Mouse (Mus musculus) midbrain, embryonic 15.5 days (tissue): ENCODE results near the gene Hoxa3. TPM values are rescaled to one million over a fixed set of nuclear protein-coding genes. Genes with fewer than 3 reads are reported as not detected.

Source experiments
- ATAC-seq: fragments of 200-750 bp; cut with Nextera tagmentation; replicated peaks from 2 replicates; pipeline ENCODE4 v1.8.0; 2017; ENCODE audit warnings: moderate TSS enrichment
- H3K27ac ChIP-seq: fragments of 300-500 bp; sonication (generic); 2 replicates; pipeline ENCODE4 v1.5.1; 2015; ENCODE audit warnings: mild to moderate bottlenecking, inconsistent platforms
- H3K27me3 ChIP-seq: fragments of 300-500 bp; sonication (generic); replicated peaks from 2 replicates; pipeline ENCODE4 v1.6.1; 2015; ENCODE audit warnings: inconsistent platforms
- H3K36me3 ChIP-seq: fragments of 300-500 bp; sonication (generic); replicated peaks from 2 replicates; pipeline ENCODE4 v1.6.1; 2015; ENCODE audit warnings: inconsistent platforms
- H3K4me1 ChIP-seq: fragments of 300-500 bp; sonication (generic); 2 replicates; pipeline ENCODE4 v1.6.1; 2015; ENCODE audit warnings: inconsistent platforms
- H3K4me2 ChIP-seq: fragments of 300-500 bp; sonication (generic); 2 replicates; pipeline ENCODE4 v1.6.1; 2015; ENCODE audit warnings: inconsistent platforms, mild to moderate bottlenecking, moderate library complexity
- H3K4me3 ChIP-seq: fragments of 300-500 bp; sonication (generic); 2 replicates; pipeline ENCODE4 v1.5.1; 2015; ENCODE audit warnings: mild to moderate bottlenecking, inconsistent platforms
- H3K9ac ChIP-seq: fragments of 300-500 bp; sonication (generic); 2 replicates; pipeline ENCODE4 v1.6.1; 2015; ENCODE audit warnings: mild to moderate bottlenecking, inconsistent platforms
- H3K9me3 ChIP-seq: fragments of 300-500 bp; sonication (generic); 2 replicates; pipeline ENCODE4 v1.6.1; 2016; ENCODE audit warnings: inconsistent platforms
- WGBS: fragments of 180-500 bp; shearing (Covaris S2); methylation state at CpG from one replicate; pipeline ENCODE4 v1.1.7; 2015; ENCODE audit warnings: mixed read lengths; 5-methylcytosine and 5-hydroxymethylcytosine counted together
- polyA plus RNA-seq: library from polyadenylated mRNA; unstranded; fragments of >200 nt; fragmentation: Nextera tagmentation; extraction: Ambion mirVana; gene quantifications from 2 replicates; pipeline ENCODE4 v1.2.1, GENCODE M21; 2015

Gene Hoxa3
- polyA plus RNA-seq, 1 experiment from 2014 or later: not detected

- no peak overlapping the region for H3K4me2 ChIP-seq
- H3K27ac ChIP-seq: no peak overlapping the region
- 2% methylated on average over 62 of the region's 68 CpGs for WGBS
- H3K4me3 ChIP-seq: no peak overlapping the region
- H3K27me3 ChIP-seq: peaks cover 94% of the 10 kb centered on the region
- no peak for ATAC-seq
- no peaks in the 10 kb centered on the region for H3K36me3 ChIP-seq
- H3K4me1 ChIP-seq: no peaks in the 10 kb centered on the region
- no peak overlapping the region for H3K9ac ChIP-seq
- no peaks in the 10 kb centered on the region for H3K9me3 ChIP-seq
Measured at GRCm38 (mm10) chr6:52234428-52235140, 21.4 kb upstream of the Hoxa3 start.

- Histone ChIP-seq H3K27ac (no peak overlapping the region), H3K4me1 (no peaks in the 10 kb centered on the region), H3K9ac (no peak overlapping the region), H3K27me3 (peaks cover 96% of the 10 kb centered on the region), H3K4me3 (no peak overlapping the region), H3K36me3 (no peaks in the 10 kb centered on the region), H3K9me3 (no peaks in the 10 kb centered on the region), H3K4me2 (no peak overlapping the region)
- WGBS: under 1% methylated on average over 70 of the region's 70 CpGs
- no peak for ATAC-seq
Measured at GRCm38 (mm10) chr6:52233546-52234427, 20.7 kb upstream of the Hoxa3 start.

- H3K27me3 ChIP-seq: peaks cover 94% of the 10 kb centered on the region
- no peaks in the 10 kb centered on the region for H3K4me1 ChIP-seq
- ATAC-seq: no peak
- H3K4me3 ChIP-seq: no peak overlapping the region
- WGBS: 2% methylated on average over 23 of the region's 23 CpGs
- no peak overlapping the region for H3K9ac ChIP-seq
- H3K36me3 ChIP-seq: no peaks in the 10 kb centered on the region
- H3K4me2 ChIP-seq: no peak overlapping the region
- no peaks in the 10 kb centered on the region for H3K9me3 ChIP-seq
- H3K27ac ChIP-seq: no peak overlapping the region
Measured at GRCm38 (mm10) chr6:52232984-52233545, 19.9 kb upstream of the Hoxa3 start.

- under 1% methylated on average over 18 of the region's 18 CpGs for WGBS
- Histone ChIP-seq H3K4me2 (no peak overlapping the region), H3K9ac (no peak overlapping the region), H3K27ac (no peak overlapping the region), H3K4me1 (no peaks in the 10 kb centered on the region), H3K4me3 (no peak overlapping the region), H3K27me3 (peaks cover 94% of the 10 kb centered on the region), H3K36me3 (no peaks in the 10 kb centered on the region), H3K9me3 (no peaks in the 10 kb centered on the region)
- no peak for ATAC-seq
Measured at GRCm38 (mm10) chr6:52232568-52232965, 19.4 kb upstream of the Hoxa3 start.

GRCm38 (mm10) chr6:52231885-52232567 is 18.9 kb upstream of the Hoxa3 start:
- peaks cover 94% of the 10 kb centered on the region for H3K27me3 ChIP-seq
- 1% methylated on average over 18 of the region's 18 CpGs for WGBS
- H3K4me3 ChIP-seq: no peak overlapping the region
- no peak overlapping the region for H3K9ac ChIP-seq
- H3K4me2 ChIP-seq: no peak overlapping the region
- no peaks in the 10 kb centered on the region for H3K9me3 ChIP-seq
- no peaks in the 10 kb centered on the region for H3K4me1 ChIP-seq
- H3K27ac ChIP-seq: no peak overlapping the region
- ATAC-seq: no peak
- H3K36me3 ChIP-seq: no peaks in the 10 kb centered on the region

- WGBS: 1% methylated on average over 34 of the region's 36 CpGs
- ATAC-seq: no peak
- Histone ChIP-seq H3K36me3 (no peaks in the 10 kb centered on the region), H3K4me1 (no peaks in the 10 kb centered on the region), H3K27ac (no peak within 1 kb of the TSS), H3K9ac (no peak within 1 kb of the TSS), H3K4me2 (no peak within 1 kb of the TSS), H3K9me3 (no peaks in the 10 kb centered on the region), H3K4me3 (no peak within 1 kb of the TSS), H3K27me3 (peaks cover 93% of the 10 kb centered on the region)
Measured at GRCm38 (mm10) chr6:52230516-52231165, 17.5 kb upstream of the Hoxa3 start, which contains the start of gene Hoxa9. Gene Hoxa9 (minus strand): TSS chr6:52231089.

- H3K27me3 ChIP-seq: peaks cover 93% of the 10 kb centered on the region
- no peak overlapping the region for H3K9ac ChIP-seq
- H3K27ac ChIP-seq: no peak overlapping the region
- H3K4me1 ChIP-seq: no peaks in the 10 kb centered on the region
- H3K36me3 ChIP-seq: no peaks in the 10 kb centered on the region
- 2% methylated on average over 44 of the region's 44 CpGs for WGBS
- H3K9me3 ChIP-seq: no peaks in the 10 kb centered on the region
- no peak overlapping the region for H3K4me2 ChIP-seq
- H3K4me3 ChIP-seq: no peak overlapping the region
- no peak for ATAC-seq
Measured at GRCm38 (mm10) chr6:52229558-52230416, 16.7 kb upstream of the Hoxa3 start.

GRCm38 (mm10) chr6:52228475-52229465 is 15.6 kb upstream of the Hoxa3 start:
- Histone ChIP-seq H3K4me2 (no peak overlapping the region), H3K9me3 (no peaks in the 10 kb centered on the region), H3K36me3 (no peaks in the 10 kb centered on the region), H3K27me3 (peaks cover 93% of the 10 kb centered on the region), H3K4me3 (no peak overlapping the region), H3K27ac (no peak overlapping the region), H3K4me1 (no peaks in the 10 kb centered on the region), H3K9ac (no peak overlapping the region)
- no peak for ATAC-seq
- 1% methylated on average over 38 of the region's 38 CpGs for WGBS

GRCm38 (mm10) chr6:52227470-52228222 is 14.5 kb upstream of the Hoxa3 start:
- ATAC-seq: no peak
- 3% methylated on average over 11 of the region's 11 CpGs for WGBS
- H3K4me3 ChIP-seq: no peak overlapping the region

More at GRCm38 (mm10) chr6:52227470-52228222, 14.5 kb upstream of the Hoxa3 start:
- H3K4me1 ChIP-seq: no peaks in the 10 kb centered on the region
- no peaks in the 10 kb centered on the region for H3K36me3 ChIP-seq
- no peak overlapping the region for H3K27ac ChIP-seq
- no peak overlapping the region for H3K9ac ChIP-seq
- peaks cover 93% of the 10 kb centered on the region for H3K27me3 ChIP-seq
- H3K4me2 ChIP-seq: no peak overlapping the region
- no peaks in the 10 kb centered on the region for H3K9me3 ChIP-seq
